Mouse (Mus musculus) left cerebral cortex, adult 18-20 months (tissue): ENCODE results near the gene Gli3. TPM values are rescaled to one million over a fixed set of nuclear protein-coding genes. Genes with fewer than 3 reads are reported as not detected.

Experiments
- DNase-seq, 2 experiments: peaks; one replicate each; pipeline ENCODE4 v3.0.0; 2021 to 2022; ENCODE audit warnings: low spot score in 2 of 2, mixed read lengths in 1 of 2
- long read RNA-seq, 2 experiments: library from polyadenylated mRNA; stranded (forward); transcript quantifications; one replicate each; pipeline ENCODE4 v2.0.0; 2021
- total RNA-seq, 2 experiments: library from RNA; stranded (reverse); gene quantifications; 2 replicates each; pipeline ENCODE4 v1.2.3; 2021

Gene Gli3
- 1 to 10 TPM; 8.6 to 8.8 TPM for total RNA-seq
- long read RNA-seq, experiment 1, full-length matches to known transcripts: 1 of 4 reads
- long read RNA-seq, experiment 1, partial matches to known transcripts: 1 of 4 reads
- long read RNA-seq, experiment 1, other reads (novel, unspliced or antisense): 2 of 4 reads
- long read RNA-seq, experiment 2, partial matches to known transcripts: 0 of 2 reads
- long read RNA-seq, experiment 2, other reads (novel, unspliced or antisense): 2 of 2 reads

DNA sequence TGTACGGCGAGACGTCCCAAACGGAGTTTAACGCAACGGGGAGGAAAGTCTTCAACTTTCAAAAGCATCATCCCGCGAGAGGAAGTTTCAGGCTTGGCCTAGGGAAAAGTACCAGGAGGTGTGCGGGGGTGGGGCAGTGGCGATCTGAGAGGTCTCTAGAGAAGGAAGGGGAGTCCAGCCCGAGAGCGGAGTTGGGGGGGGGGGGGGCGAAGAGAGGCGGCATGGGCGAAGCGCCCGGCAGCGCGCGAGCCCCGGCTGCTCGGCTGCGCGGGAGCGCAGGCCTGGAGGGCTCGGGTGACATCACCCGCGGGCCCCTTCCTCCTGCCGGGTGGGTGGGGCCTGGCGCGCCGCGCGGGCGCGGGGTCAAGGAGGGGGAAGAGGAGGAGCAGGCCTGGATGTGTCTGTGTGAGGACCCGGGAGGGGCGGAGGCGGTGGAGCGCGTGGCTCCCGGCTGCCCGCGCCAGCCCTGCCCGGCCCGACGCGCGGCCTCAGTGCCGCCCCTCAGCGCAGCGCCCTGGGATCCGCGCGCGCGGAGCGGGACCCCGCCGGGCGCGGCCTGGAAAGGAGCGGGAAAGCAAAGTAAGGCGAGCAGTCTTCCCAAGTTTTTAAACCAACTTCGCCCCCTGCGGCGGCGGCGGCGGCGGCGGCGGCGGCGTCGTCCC, at the start of gene Gli3:
Gene Gli3 (plus strand): TSS at position 406 of the 662 bp plus-strand sequence.
- DNase-seq: peak in 1 of 2 experiments; percentile 29

DNA sequence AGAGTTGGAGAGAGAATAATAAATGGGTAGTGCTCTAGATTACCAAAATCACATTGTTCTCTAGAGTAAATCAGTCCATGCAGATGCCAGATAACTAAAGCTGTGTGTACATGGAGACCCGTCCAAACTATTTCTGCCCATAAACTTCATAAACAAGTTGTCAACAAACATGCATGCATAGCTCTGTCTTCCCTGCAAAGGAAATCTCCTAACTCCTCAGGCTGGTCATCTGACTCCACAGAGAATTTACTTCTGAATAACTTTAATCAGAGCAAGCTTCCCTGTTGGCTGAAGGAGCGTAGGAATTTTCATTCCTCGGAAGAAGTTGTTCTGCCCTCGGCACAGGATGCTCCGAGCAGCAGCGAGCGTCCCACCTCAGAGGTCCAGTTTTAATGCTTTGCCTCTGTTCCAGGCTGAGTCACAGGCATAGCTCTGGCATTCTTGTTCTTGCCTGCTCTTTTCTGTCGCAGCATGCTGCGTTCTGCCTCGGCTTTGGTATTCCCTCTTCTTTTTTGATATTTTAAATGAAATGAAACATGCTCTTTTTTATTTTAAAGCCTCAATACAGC, 41.8 kb upstream of the Gli3 start:
- DNase-seq: peak in 1 of 2 experiments; percentile 8

DNA sequence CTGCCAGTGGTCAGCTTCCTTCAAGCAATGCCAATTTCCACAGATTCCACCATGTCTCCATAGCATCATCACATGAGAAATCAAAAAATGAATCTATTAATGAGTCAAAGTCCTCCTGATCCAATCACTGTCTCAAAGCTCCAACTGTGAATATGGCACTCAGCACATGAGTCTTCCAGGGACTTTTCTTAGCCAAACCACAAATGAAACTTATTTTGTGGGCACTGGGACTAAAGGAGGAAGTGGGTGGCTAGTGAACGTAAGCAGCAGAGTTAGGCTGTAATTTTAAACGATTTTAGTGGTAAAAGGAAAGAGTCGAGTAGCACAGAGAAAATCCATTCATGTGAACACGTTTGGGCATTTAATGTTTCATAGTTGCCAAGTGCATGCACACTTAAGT, 21.0 kb upstream of the Gli3 start:
- no peak for DNase-seq

DNA sequence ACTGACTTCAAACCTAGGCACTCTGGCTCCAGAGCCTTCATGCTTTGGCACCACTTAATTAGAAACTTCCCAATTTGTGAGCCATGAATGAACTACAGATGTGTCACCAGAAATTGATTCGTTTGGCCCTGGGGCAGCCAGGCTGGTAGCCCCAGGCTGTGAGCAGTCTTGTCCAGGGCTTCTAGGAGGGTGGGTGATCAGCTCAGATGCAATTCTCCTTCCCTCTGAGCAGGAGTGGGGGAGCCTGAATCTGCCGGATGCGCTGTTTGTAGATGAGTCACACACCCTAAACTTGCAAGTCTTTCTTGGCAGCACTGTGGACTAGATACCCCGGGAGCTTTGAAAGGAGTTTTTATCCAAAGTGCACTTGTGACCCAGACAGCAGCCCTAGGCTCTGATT, 18.7 kb upstream of the Gli3 start:
- DNase-seq: no peak

DNA sequence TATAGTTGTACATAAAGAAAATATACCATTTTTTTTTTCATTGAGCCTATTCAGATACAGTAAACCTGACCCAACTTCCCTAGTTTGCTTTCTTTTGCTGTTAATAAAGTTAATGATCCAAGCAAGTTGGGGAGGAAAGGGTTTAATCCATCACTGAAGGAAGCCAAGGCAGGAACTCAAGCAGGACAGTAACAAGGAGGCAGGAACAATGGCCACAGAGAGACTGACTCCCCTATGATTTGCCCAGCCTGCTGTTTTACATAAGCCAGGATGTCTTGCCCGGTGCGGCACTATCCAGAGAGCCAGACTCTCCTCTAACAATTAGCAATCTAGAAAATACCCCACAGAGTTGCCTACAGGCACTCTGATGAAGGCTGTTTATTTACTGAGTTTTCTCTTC, 17.4 kb upstream of the Gli3 start:
- no peak for DNase-seq

DNA sequence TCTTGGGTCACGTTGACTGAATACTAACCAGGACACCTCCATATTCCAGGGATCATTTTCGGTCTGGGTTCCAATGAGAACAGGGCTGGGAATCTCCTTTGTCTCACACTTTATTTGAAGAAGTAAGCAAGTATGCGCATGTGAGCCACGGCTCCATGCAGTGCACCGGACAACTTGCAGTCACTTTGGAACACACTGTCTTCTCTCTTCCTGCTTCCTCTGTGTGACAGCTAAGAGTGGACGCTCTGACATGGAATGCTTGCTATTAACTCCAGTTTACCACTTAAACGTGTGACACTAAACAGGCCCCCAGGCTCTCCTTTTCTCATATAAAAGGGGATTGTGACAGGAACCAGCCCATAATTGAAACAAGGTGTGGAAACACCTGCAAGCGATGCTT, 17.0 kb upstream of the Gli3 start:
- no peak for DNase-seq

DNA sequence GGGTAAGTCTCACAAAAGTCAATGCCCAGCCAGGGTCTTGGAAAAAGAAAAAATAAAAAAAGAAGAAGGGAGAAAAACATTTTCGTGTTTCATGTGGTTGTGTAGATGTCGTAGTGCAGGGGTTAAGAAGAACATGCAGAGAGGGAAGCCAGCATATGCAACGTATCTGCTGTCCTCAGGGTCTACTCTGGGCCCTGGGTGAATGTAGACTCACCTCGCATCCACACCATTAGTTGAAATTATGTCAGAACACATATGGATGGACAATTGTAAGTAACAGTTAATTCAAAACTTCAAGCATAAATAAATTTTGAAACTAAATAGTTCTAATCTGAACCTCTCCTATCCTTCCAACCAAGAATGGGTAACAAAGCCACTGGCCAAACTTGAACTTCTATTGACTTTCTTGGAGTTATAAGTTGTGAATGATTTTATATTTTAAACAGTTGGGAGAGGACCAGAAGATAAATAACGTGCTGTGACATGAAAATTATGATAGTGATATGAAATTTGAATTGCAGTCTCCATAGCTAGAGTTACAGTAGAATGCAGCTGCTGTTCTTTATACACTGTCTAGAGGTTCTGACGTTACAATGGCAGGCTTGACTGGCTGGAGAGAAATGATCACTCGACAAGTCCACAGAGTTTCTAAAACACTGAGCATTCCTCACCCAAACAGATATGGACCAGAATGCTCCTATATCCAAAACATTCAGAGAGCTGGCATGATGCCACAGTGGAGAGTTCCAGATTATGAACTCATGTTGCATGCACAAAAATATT, 16.1 kb upstream of the Gli3 start:
- DNase-seq: no peak

DNA sequence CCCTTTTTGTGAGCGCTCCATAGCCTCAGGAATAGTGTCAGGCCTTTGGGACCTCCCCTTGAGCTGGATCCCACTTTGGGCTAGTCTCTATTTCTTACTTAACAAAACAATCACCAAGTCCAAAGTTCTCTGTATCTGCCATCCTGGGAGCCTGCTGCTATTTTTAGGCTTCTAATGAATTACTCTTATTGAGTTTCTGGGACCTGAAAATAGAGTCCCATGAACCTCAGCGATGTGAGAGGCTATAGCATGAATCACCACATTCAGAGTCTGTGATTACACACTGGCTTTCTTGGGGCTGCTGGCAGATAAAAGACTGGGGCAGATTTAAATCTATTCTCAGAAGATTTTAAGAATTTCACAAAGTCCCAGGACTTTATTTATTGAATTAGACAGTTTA, 12.1 kb upstream of the Gli3 start:
- no peak for DNase-seq

DNA sequence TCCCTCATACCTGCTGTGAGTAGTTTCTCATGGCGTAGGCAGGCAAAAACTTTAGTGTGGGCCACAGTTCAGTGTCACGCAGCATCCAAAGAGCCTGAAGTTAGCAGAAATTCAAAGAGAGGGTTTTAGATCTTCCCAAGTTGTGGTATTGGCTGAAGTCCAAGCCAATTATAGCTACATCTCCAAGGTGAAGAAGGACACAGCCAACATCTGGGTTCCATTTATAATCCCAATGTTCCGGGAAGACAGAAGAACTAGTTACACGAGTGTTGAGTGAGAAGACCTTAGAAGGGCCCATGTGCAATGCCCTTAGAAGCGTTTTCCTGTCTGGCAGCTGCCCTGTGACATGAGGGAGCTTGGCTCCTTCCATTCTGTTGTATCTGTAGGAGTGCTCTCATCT, 5.2 kb upstream of the Gli3 start:
- DNase-seq: no peak

DNA sequence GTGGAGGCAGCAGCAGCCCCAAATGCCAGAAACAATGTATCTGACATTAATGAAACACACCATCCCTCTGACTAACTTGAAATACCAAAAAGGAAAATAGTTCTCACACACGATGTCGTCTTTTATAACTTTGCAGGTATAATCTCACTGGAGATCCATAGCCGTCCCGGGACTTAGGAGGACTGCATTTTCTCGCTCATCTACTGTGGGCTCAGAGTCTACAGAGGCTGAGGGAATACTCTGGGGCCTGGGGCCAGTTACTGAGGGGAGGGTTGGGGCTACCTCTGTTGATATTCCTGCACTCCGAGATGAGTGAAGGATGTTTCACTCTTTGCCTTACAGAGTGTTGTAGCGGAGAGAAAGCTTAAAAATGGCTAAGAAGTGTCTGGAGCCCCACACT, 1.1 kb upstream of the Gli3 start:
- no peak for DNase-seq

DNA sequence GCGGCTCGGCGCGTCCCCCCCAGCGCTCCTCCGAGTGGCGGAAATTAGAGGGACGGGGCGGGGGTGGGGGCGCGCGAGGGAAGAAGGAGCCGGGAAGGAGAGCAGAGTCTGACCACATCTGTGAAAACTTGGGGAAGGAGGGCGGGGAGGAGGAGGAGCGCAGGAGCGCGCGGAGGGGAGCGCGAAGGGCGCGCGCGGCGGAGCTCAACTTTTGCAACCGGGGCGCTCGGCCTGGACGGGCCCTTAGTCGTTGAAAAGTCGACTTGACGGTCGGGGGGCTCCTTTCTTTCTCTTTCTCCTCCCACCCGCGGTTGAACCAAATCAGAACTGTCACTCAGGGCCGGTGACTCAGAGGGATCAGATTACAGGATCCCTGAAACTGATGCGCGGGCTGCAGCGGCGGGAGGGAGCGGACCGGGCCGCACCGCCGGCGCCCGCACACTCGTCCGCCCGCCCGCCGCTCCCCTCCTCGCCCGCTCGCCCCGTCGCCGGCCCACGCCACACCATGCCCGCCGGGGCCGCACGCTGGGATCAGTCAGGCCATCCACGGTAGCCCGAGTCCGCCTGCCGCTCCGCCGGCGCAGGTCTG, 551 bp downstream of the Gli3 start:
- peak in 1 of 2 experiments; percentile 16 for DNase-seq

DNA sequence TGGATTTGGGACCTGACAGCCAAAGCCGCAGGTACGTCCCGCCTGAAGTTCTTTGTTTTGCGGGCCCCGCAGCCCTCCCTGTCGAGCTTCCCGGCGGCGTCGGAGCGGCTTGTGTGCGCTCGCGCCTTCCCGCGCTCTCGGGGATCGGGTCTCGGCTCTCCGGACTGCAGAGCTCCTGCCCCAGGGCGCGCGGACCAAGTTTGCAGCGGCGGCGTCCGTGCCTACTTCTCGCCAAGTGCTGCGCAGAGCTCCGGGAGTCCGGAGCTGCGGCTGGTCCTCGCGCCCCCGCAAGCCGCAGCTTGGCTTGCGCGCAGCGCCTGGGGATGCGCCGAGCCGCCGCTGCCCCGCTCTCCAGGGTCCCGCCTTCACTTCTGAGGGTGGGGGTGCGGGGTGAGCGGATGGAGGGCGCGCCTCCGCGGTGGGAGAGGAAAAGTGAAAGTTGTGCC, 1.1 kb downstream of the Gli3 start:
- DNase-seq: peak; percentile 12 to 27

DNA sequence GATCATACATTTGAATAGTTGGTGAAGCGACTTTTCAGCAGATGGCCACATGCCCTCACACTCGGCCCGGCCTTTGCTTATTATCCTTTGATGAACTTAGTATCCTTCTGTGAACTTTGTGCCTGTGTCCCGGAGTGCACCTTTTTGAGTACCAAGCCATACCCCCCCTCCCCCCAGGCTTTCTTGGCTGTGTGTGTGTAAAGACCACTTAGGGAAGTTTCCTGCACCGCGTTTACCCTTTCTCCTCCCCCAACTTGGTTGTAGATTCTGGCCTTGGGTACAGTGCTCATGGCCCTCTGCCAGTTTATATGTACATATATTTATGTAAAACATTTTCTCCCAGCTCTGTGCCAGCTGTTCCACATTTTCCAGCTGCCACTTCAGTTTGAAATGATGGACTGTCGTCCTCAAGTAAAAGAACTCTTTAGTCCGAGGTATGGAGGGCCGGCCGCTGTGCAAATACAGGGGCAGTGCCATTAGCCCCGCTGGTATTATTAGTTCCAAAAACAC, 1.8 kb downstream of the Gli3 start:
- DNase-seq: no peak

DNA sequence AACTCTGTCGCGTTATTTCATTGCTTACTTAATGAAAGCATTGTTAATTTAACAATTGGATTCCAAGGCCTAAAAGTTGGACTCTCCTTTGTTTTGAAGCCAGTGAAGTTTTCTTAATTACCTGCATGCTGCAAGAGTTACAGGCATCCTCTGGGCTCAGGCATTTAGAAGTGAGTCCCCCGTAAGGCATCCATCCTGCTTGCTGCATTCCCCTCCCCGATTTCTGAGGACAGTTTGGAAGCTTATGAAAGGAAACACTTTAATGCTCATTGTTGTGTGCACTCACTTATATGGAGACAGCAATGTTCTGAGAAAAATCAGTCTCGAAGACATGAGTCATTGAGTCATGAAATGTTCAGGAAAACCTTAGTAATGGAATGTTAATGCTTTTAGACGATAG, 3.5 kb downstream of the Gli3 start:
- DNase-seq: no peak

DNA sequence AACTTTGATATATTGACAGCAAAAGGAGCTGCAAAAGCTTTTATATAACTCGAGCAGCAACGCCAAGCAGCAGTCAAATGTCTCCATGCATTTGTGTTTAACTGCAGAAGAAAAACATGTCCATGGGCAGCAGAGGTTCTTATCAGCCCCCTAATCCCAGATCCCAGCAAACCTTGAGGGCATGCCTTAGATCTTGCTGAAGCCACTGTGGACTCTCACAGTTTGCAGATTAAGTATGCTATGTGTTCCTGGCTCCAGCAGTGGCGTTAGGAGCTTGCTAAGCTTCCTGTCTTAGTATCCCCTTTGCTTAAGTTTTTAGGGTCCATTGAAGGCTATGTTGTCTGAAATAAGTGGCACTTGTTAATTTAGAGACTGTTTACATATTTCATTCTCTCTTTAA, 4.4 kb downstream of the Gli3 start:
- no peak for DNase-seq

DNA sequence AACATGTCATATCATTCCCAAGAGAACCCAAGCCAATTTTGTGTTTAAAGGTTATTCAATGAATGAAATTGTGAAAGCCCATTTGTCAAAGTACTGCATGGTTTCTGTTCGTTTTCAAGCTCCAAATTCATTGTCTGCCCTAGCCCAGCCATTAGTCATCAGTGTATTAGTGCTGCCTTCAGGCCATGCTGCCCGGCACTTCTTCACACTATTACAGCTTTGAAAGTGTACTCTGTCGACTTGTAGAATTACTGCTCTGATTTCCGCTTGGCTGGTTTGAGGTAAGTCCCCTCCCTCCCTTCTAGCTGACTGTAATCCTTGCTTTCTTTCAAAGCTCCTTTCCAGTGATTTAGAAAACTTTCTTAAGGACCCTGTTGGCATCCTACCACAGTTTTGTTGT, 5.4 kb downstream of the Gli3 start:
- DNase-seq: no peak

DNA sequence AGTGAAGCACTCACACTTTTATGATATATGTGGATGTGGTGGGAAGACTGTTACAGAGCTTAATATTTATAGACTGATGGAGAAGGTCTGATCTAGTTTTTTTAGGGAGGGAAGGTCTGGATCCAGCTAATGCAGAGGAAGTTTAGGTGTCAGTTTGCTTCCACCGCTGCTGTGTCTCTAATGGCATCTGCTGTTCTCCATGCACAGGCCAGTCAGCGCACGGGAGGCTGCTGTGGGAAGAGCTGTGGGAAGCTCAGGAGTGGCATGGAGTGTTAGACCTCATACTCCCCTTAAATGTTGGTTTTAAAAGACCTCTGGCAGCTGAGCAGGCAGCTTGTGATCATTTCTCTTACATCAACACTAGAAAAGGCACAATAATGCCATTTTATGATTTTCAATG, 7.0 kb downstream of the Gli3 start:
- no peak for DNase-seq

DNA sequence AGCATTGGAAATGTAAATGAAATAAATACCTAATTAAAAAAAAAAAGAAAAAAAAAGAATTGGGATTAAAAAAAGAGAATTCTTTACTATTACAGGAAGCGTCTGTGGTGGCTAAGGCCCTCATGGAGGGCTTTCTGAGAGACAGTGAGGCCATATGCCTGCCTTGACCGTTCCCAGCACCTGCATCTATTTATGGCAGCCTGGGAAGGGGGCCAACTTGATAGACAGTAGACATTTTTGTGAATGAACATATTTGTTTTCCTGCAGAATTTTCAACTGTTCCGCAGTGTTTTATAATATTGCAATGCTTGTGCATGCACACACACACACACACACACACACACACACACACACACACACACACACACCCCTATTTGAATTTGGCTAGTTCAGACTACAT, 9.7 kb downstream of the Gli3 start:
- no peak for DNase-seq

DNA sequence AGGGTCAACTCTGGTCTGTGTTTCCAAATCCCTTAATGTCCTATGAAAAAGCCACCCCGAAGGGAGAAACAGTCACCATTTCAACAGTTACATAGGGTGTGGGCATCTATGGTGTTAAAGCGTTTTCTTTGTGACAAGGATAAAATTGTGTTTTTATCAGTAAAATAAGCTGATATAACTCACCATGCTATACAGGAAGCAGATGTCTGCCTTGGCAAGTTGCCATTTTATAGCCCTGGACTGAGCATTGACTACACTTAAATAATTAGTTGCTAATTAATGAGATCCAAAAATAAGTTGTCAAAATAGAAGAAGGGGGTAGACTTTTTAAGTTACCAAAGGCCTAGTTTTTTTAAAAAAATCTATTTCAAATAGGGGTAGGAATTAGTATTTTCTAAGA, 11.4 kb downstream of the Gli3 start:
- no peak for DNase-seq

DNA sequence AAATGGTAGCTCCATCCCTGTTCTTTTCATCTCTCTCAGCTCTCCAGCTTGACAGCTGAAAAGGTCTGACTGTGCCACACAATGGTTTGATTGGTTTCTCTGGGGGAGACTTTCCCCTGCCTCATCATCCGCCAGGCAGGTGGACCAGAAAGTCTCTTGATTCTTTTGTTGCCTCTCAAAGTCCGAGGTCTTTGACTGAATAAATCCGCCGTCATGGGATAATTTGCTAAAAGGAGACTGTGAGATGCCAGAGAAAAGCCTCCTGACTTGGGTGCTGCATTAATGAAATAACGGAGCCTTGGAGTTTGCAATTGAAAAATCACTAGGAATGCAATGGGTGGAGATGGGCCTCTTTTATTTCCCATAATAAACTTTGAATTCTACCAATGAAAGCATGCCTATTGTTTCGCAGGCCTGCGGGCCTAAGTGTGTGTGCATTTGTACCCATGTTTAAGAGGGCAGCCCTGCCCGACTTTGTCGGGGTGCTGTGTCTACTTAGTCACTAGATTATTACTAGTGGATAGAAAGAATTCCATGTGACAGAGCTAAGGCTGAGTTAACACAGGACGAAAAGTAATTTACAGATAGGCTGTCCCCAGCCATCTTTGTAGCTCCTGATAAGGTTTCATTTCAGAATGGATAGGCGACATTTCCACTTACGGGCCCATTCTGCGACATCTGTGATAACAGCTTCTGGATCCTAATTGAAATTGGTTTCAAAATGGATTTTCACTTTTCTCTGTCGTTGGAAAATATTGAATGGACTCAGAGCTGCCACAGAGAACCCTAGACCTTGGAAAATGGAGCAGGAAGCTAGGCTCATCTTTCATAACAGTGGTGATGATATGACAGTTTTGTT, 23.2 kb downstream of the Gli3 start:
- no peak for DNase-seq
